Mouse (Mus musculus) MEL (cell line): ENCODE results near the gene Pdpn. TPM values are rescaled to one million over a fixed set of nuclear protein-coding genes. Genes with fewer than 3 reads are reported as not detected.

Experiments used
- DNase-seq: peaks from one replicate; pipeline ENCODE4 v3.0.0; 2011; ENCODE audit warnings: low read depth, low spot score
- H3K27ac ChIP-seq: 2 replicates; pipeline ENCODE4 v1.5.1; 2012; ENCODE audit warnings: low read depth, mild to moderate bottlenecking, control low read depth, low read length, moderate library complexity; ENCODE audit not compliant: control insufficient read depth
- H3K27me3 ChIP-seq, 2 experiments: fragments of 150-350 bp in 1 of 2; sonication (generic) in 1 of 2; 2 replicates each; pipeline ENCODE4 v1.6.1; 2012; ENCODE audit warnings: low read length in 2 of 2, mild to moderate bottlenecking in 2 of 2, improper control_type of control experiment in 1 of 2, moderate library complexity in 1 of 2; ENCODE audit not compliant: insufficient read depth in 2 of 2, control insufficient read depth in 1 of 2
- H3K36me3 ChIP-seq, 2 experiments: 2 replicates each; pipeline ENCODE4 v1.6.1; 2012 to 2014; ENCODE audit warnings: low read length in 2 of 2, improper control_type of control experiment in 1 of 2, inconsistent platforms in 1 of 2, mild to moderate bottlenecking in 1 of 2; ENCODE audit not compliant: insufficient read depth in 2 of 2, control insufficient read depth in 1 of 2
- H3K4me1 ChIP-seq, 2 experiments: fragments of 150-350 bp in 1 of 2; sonication (generic) in 1 of 2; 2 replicates each; pipeline ENCODE4 v1.6.1; 2012; ENCODE audit warnings: low read length in 2 of 2, improper control_type of control experiment in 1 of 2, mild to moderate bottlenecking in 1 of 2; ENCODE audit not compliant: insufficient read depth in 2 of 2, control insufficient read depth in 1 of 2
- H3K4me3 ChIP-seq, 2 experiments: fragments of 150-350 bp in 1 of 2; sonication (generic) in 1 of 2; 2 replicates each; pipeline ENCODE4 v1.5.1; 2012; ENCODE audit warnings: low read depth in 2 of 2, low read length in 2 of 2, mild to moderate bottlenecking in 2 of 2, moderate library complexity in 2 of 2, control low read depth in 1 of 2, improper control_type of control experiment in 1 of 2; ENCODE audit not compliant: control insufficient read depth in 1 of 2, insufficient read depth in 1 of 2
- H3K79me2 ChIP-seq: 2 replicates; pipeline ENCODE4 v1.6.1; 2012; ENCODE audit warnings: mild to moderate bottlenecking, low read length, moderate library complexity; ENCODE audit not compliant: control insufficient read depth, poor library complexity, insufficient read depth
- H3K9ac ChIP-seq: 2 replicates; pipeline ENCODE4 v1.6.1; 2012; ENCODE audit warnings: low read depth, mild to moderate bottlenecking, control low read depth, low read length, moderate library complexity; ENCODE audit not compliant: control insufficient read depth, poor library complexity, severe bottlenecking
- H3K9me3 ChIP-seq: fragments of 150-350 bp; sonication (generic); replicated peaks from 2 replicates; pipeline ENCODE4 v1.6.1; 2012; ENCODE audit warnings: mild to moderate bottlenecking, low read length, improper control_type of control experiment, moderate library complexity; ENCODE audit not compliant: insufficient read depth
- CHD1 ChIP-seq: IDR thresholded peaks from 2 replicates; pipeline ENCODE4 v1.6.1; 2012; ENCODE audit warnings: low read depth, mild to moderate bottlenecking, inconsistent platforms, low read length, improper control_type of control experiment
- CHD2 ChIP-seq: IDR thresholded peaks from 2 replicates; pipeline ENCODE4 v1.6.1; 2011; ENCODE audit warnings: low read length, improper control_type of control experiment
- E2F4 ChIP-seq: IDR thresholded peaks from 2 replicates; pipeline ENCODE4 v1.6.1; 2011; ENCODE audit warnings: low read depth, low read length, improper control_type of control experiment, borderline replicate concordance
- ELF1 ChIP-seq: IDR thresholded peaks from 2 replicates; pipeline ENCODE4 v1.6.1; 2014; ENCODE audit warnings: low read depth, mild to moderate bottlenecking, inconsistent platforms, low read length, improper control_type of control experiment, moderate library complexity
- GABPA ChIP-seq: IDR thresholded peaks from 2 replicates; pipeline ENCODE4 v1.6.1; 2012; ENCODE audit warnings: low read depth, mild to moderate bottlenecking, inconsistent platforms, low read length, improper control_type of control experiment, moderate library complexity
- GATA1 ChIP-seq: IDR thresholded peaks from 2 replicates; pipeline ENCODE4 v1.6.1; 2011; ENCODE audit warnings: low read depth, low read length, improper control_type of control experiment
- HCFC1 ChIP-seq: IDR thresholded peaks from 2 replicates; pipeline ENCODE4 v1.6.1; 2012; ENCODE audit warnings: low read depth, mild to moderate bottlenecking, inconsistent platforms, low read length, improper control_type of control experiment, moderate library complexity
- JUND ChIP-seq: IDR thresholded peaks from 2 replicates; pipeline ENCODE4 v1.6.1; 2011; ENCODE audit warnings: low read depth, mild to moderate bottlenecking, improper control_type of control experiment, low read length
- KAT2A ChIP-seq: conservative IDR thresholded peaks from 2 replicates; pipeline ENCODE4 v1.6.1; 2012; ENCODE audit warnings: low read depth, low read length, improper control_type of control experiment, inconsistent platforms
- MAFK ChIP-seq: IDR thresholded peaks from 2 replicates; pipeline ENCODE4 v1.6.1; 2011; ENCODE audit warnings: low read depth, mild to moderate bottlenecking, low read length, improper control_type of control experiment, borderline replicate concordance
- MAX ChIP-seq: IDR thresholded peaks from 2 replicates; pipeline ENCODE4 v1.6.1; 2011; ENCODE audit warnings: low read length, improper control_type of control experiment
- MAZ ChIP-seq: IDR thresholded peaks from 2 replicates; pipeline ENCODE4 v1.6.1; 2012; ENCODE audit warnings: low read depth, mild to moderate bottlenecking, inconsistent platforms, low read length, improper control_type of control experiment
- MYB ChIP-seq: IDR thresholded peaks from 2 replicates; pipeline ENCODE4 v1.6.1; 2011; ENCODE audit warnings: mild to moderate bottlenecking, low read depth, low read length, improper control_type of control experiment
- MYC ChIP-seq: IDR thresholded peaks from 2 replicates; pipeline ENCODE4 v1.6.1; 2011; ENCODE audit warnings: low read depth, mild to moderate bottlenecking, low read length, improper control_type of control experiment, moderate library complexity
- NELFE ChIP-seq: IDR thresholded peaks from 2 replicates; pipeline ENCODE4 v1.6.1; 2011; ENCODE audit warnings: low read depth, low read length, improper control_type of control experiment
- POLR2AphosphoS5 ChIP-seq: IDR thresholded peaks from 2 replicates; pipeline ENCODE4 v1.6.1; 2012; ENCODE audit warnings: low read depth, borderline replicate concordance, mild to moderate bottlenecking, inconsistent platforms, low read length, moderate library complexity, mixed read lengths
- RAD21 ChIP-seq: IDR thresholded peaks from 2 replicates; pipeline ENCODE4 v1.6.1; 2011; ENCODE audit warnings: mild to moderate bottlenecking, low read depth, low read length, improper control_type of control experiment
- SMC3 ChIP-seq: IDR thresholded peaks from 2 replicates; pipeline ENCODE4 v1.6.1; 2011; ENCODE audit warnings: low read depth, low read length, improper control_type of control experiment
- TAL1 ChIP-seq: IDR thresholded peaks from 2 replicates; pipeline ENCODE4 v1.6.1; 2012; ENCODE audit warnings: mild to moderate bottlenecking, inconsistent platforms, low read length, moderate library complexity, mixed read lengths
- TBP ChIP-seq: IDR thresholded peaks from 2 replicates; pipeline ENCODE4 v1.8.0; 2011; ENCODE audit warnings: low read depth, low read length, improper control_type of control experiment
- TCF12 ChIP-seq: IDR thresholded peaks from 2 replicates; pipeline ENCODE4 v1.6.1; 2014; ENCODE audit warnings: low read depth, mild to moderate bottlenecking, inconsistent platforms, low read length, improper control_type of control experiment, moderate library complexity
- UBTF ChIP-seq: IDR thresholded peaks from 2 replicates; pipeline ENCODE4 v1.6.1; 2012; ENCODE audit warnings: low read depth, mild to moderate bottlenecking, inconsistent platforms, low read length, improper control_type of control experiment, moderate library complexity, borderline replicate concordance; ENCODE audit not compliant: insufficient read depth
- USF1 ChIP-seq: IDR thresholded peaks from 2 replicates; pipeline ENCODE4 v1.6.1; 2014; ENCODE audit warnings: low read depth, mild to moderate bottlenecking, inconsistent platforms, low read length, improper control_type of control experiment, moderate library complexity
- ZNF384 ChIP-seq: IDR thresholded peaks from 2 replicates; pipeline ENCODE4 v1.6.1; 2012; ENCODE audit warnings: low read depth, mild to moderate bottlenecking, inconsistent platforms, low read length, improper control_type of control experiment
- polyA plus RNA-seq, 2 experiments: library from polyadenylated mRNA; stranded (reverse) in 1 of 2; unstranded in 1 of 2; fragments of >175 nt in 1 of 2; fragments of >200 nt in 1 of 2; gene quantifications; 2 replicates each; pipeline versions ENCODE4 v1.2.1 to v1.2.4; 2012; ENCODE audit warnings: low replicate concordance in 2 of 2, low read depth in 1 of 2; ENCODE audit not compliant: insufficient read length in 2 of 2, insufficient read depth in 1 of 2, missing spikeins in 1 of 2
- total RNA-seq: library from RNA; depleted of rRNA; stranded (reverse); fragments of 300-350 nt; gene quantifications from 2 replicates; pipeline ENCODE4 v1.2.3, GENCODE M21; 2012

Pdpn gene
- total and polyA plus RNA-seq, 3 experiments, result not detected

GRCm38 (mm10) chr4:143302279-143302890, 3.0 kb upstream of the Pdpn start:
- TF ChIP-seq SMC3 (no peak), GATA1 (no peak), TBP (no peak), ELF1 (no peak), POLR2AphosphoS5 (no peak), MYB (no peak), JUND (no peak), UBTF (no peak), RAD21 (no peak), ZNF384 (no peak)
- Histone ChIP-seq H3K9ac (no peak overlapping the region), H3K4me1 (no peaks in the 10 kb centered on the region), H3K4me3 (no peak overlapping the region), H3K27ac (no peak overlapping the region), H3K79me2 (no peaks in the 10 kb centered on the region), H3K27me3 (no peaks in the 10 kb centered on the region), H3K36me3 (no peaks in the 10 kb centered on the region), H3K9me3 (no peaks in the 10 kb centered on the region)
- DNase-seq, result no peak

- Histone ChIP-seq H3K27ac (no peak overlapping the region), H3K36me3 (no peaks in the 10 kb centered on the region), H3K4me3 (no peak overlapping the region), H3K9me3 (no peaks in the 10 kb centered on the region)
- TF ChIP-seq TCF12 (no peak), MAFK (no peak), TBP (no peak), TAL1 (no peak), MYC (no peak), NELFE (no peak), MAX (no peak), GABPA (no peak), CHD2 (no peak), USF1 (no peak), KAT2A (no peak), MAZ (no peak), CHD1 (no peak), HCFC1 (no peak), JUND (no peak), MYB (no peak), E2F4 (no peak), RAD21 (no peak), UBTF (no peak)
- TF ChIP-seq, all 39 proteins: peak for 0
- H3K27me3 ChIP-seq, result no peaks in the 10 kb centered on the region
- H3K4me1 ChIP-seq, result no peaks in the 10 kb centered on the region
- DNase-seq, result no peak
- no peaks in the 10 kb centered on the region for H3K79me2 ChIP-seq
- no peak overlapping the region for H3K9ac ChIP-seq
Observed at GRCm38 (mm10) chr4:143301875-143302274, 2.5 kb upstream of the Pdpn start.
